Mouse (Mus musculus) erythroblast, embryonic 14.5 days (primary cell): ENCODE results near the gene Grm8. TPM values are rescaled to one million over a fixed set of nuclear protein-coding genes. Genes with fewer than 3 reads are reported as not detected.
A peak's percentile ranks its signal among the peaks of the same experiment; 100 is the strongest.

Source experiments
- H3K27me3 ChIP-seq: 2 replicates; pipeline ENCODE4 v1.6.1; 2012; ENCODE audit warnings: inconsistent platforms; ENCODE audit not compliant: control insufficient read depth
- H3K36me3 ChIP-seq: 2 replicates; pipeline ENCODE4 v1.6.1; 2012; ENCODE audit warnings: mild to moderate bottlenecking, inconsistent platforms; ENCODE audit not compliant: control insufficient read depth
- H3K4me1 ChIP-seq: 2 replicates; pipeline ENCODE4 v1.6.1; 2012; ENCODE audit warnings: inconsistent platforms; ENCODE audit not compliant: control insufficient read depth
- H3K4me3 ChIP-seq: replicated peaks from 2 replicates; pipeline ENCODE3; 2012; ENCODE audit warnings: moderate library complexity, mild to moderate bottlenecking, inconsistent platforms
- H3K9me3 ChIP-seq: 2 replicates; pipeline ENCODE4 v1.6.1; 2012; ENCODE audit warnings: low read length, inconsistent platforms, mixed read lengths; ENCODE audit not compliant: control insufficient read depth
- GATA1 ChIP-seq: IDR thresholded peaks from 2 replicates; pipeline ENCODE4 v1.6.1; 2012; ENCODE audit warnings: low read length, inconsistent platforms, mixed read lengths
- TAL1 ChIP-seq: IDR thresholded peaks from 3 replicates; pipeline ENCODE4 v1.6.1; 2012; ENCODE audit warnings: low read length, inconsistent platforms, mixed read lengths
- polyA plus RNA-seq: library from polyadenylated mRNA; stranded (reverse); fragments of >175 nt; gene quantifications from 2 replicates; pipeline ENCODE4 v1.2.3, GENCODE M21; 2012

Gene Grm8
- polyA plus RNA-seq, 1 experiment, result not detected

- H3K4me3 ChIP-seq, result no peak overlapping the region
- TF ChIP-seq GATA1 (no peak), TAL1 (no peak)
- H3K27me3 ChIP-seq, result no peaks in the 10 kb centered on the region
Observed at GRCm38 (mm10) chr6:27913281-27913680, 221.7 kb downstream of the Grm8 start.

GRCm38 (mm10) chr6:27904358-27904757 is 230.6 kb downstream of the Grm8 start:
- Histone ChIP-seq H3K4me3 (no peak overlapping the region), H3K27me3 (no peaks in the 10 kb centered on the region), H3K4me1 (no peaks in the 10 kb centered on the region), H3K36me3 (no peaks in the 10 kb centered on the region), H3K9me3 (no peaks in the 10 kb centered on the region)
- TF ChIP-seq GATA1 (no peak), TAL1 (no peak)

More at GRCm38 (mm10) chr6:27913281-27913680, 221.7 kb downstream of the Grm8 start:
- H3K4me1 ChIP-seq, result no peaks in the 10 kb centered on the region
- H3K36me3 ChIP-seq, result no peaks in the 10 kb centered on the region
- no peaks in the 10 kb centered on the region for H3K9me3 ChIP-seq

- H3K36me3 ChIP-seq, result no peaks in the 10 kb centered on the region
- no peaks in the 10 kb centered on the region for H3K9me3 ChIP-seq
- H3K27me3 ChIP-seq, result no peaks in the 10 kb centered on the region
- TF ChIP-seq TAL1 (no peak), GATA1 (no peak)
- H3K4me3 ChIP-seq, result no peak overlapping the region
- H3K4me1 ChIP-seq, result no peaks in the 10 kb centered on the region
Observed at GRCm38 (mm10) chr6:27902224-27902623, 232.8 kb downstream of the Grm8 start.

GRCm38 (mm10) chr6:27901396-27901795 is 233.6 kb downstream of the Grm8 start:
- TF ChIP-seq GATA1 (no peak), TAL1 (no peak)
- H3K4me1 ChIP-seq, result no peaks in the 10 kb centered on the region
- H3K4me3 ChIP-seq, result no peak overlapping the region
- H3K9me3 ChIP-seq, result no peaks in the 10 kb centered on the region
- no peaks in the 10 kb centered on the region for H3K36me3 ChIP-seq
- no peaks in the 10 kb centered on the region for H3K27me3 ChIP-seq

GRCm38 (mm10) chr6:27895153-27895552 is 239.8 kb downstream of the Grm8 start:
- no peaks in the 10 kb centered on the region for H3K27me3 ChIP-seq
- no peaks in the 10 kb centered on the region for H3K36me3 ChIP-seq
- peaks cover 6% of the 10 kb centered on the region for H3K4me1 ChIP-seq
- no peaks in the 10 kb centered on the region for H3K9me3 ChIP-seq
- no peak overlapping the region for H3K4me3 ChIP-seq
- no peak for TF ChIP-seq GATA1
- no peak for TF ChIP-seq TAL1

- Histone ChIP-seq H3K36me3 (no peaks in the 10 kb centered on the region), H3K27me3 (no peaks in the 10 kb centered on the region), H3K4me3 (no peak overlapping the region), H3K9me3 (no peaks in the 10 kb centered on the region), H3K4me1 (peaks cover 15% of the 10 kb centered on the region)
- no peak for TF ChIP-seq GATA1
- TF ChIP-seq TAL1, result no peak
Observed at GRCm38 (mm10) chr6:27892886-27893285, 242.1 kb downstream of the Grm8 start.

- Histone ChIP-seq H3K4me1 (peaks cover 18% of the 10 kb centered on the region), H3K36me3 (no peaks in the 10 kb centered on the region), H3K9me3 (no peaks in the 10 kb centered on the region), H3K4me3 (no peak overlapping the region), H3K27me3 (no peaks in the 10 kb centered on the region)
- no peak for TF ChIP-seq GATA1
- no peak for TF ChIP-seq TAL1
Observed at GRCm38 (mm10) chr6:27888391-27888790, 246.6 kb downstream of the Grm8 start.

- Histone ChIP-seq H3K4me1 (peaks cover 18% of the 10 kb centered on the region), H3K36me3 (no peaks in the 10 kb centered on the region), H3K4me3 (no peak overlapping the region), H3K27me3 (no peaks in the 10 kb centered on the region), H3K9me3 (no peaks in the 10 kb centered on the region)
- TF ChIP-seq TAL1 (peak; percentile 69), GATA1 (no peak)
Observed at GRCm38 (mm10) chr6:27887922-27888321, 247.1 kb downstream of the Grm8 start.

GRCm38 (mm10) chr6:27885786-27886185 is 249.2 kb downstream of the Grm8 start:
- H3K4me1 ChIP-seq, result peaks cover 18% of the 10 kb centered on the region
- no peaks in the 10 kb centered on the region for H3K36me3 ChIP-seq
- TF ChIP-seq TAL1 (no peak), GATA1 (no peak)
- no peak overlapping the region for H3K4me3 ChIP-seq
- H3K9me3 ChIP-seq, result no peaks in the 10 kb centered on the region
- no peaks in the 10 kb centered on the region for H3K27me3 ChIP-seq

GRCm38 (mm10) chr6:27849644-27850043 is 285.3 kb downstream of the Grm8 start:
- H3K9me3 ChIP-seq, result no peaks in the 10 kb centered on the region
- H3K4me1 ChIP-seq, result no peaks in the 10 kb centered on the region
- no peak overlapping the region for H3K4me3 ChIP-seq
- no peak for TF ChIP-seq GATA1
- no peak for TF ChIP-seq TAL1
- H3K36me3 ChIP-seq, result no peaks in the 10 kb centered on the region
- H3K27me3 ChIP-seq, result no peaks in the 10 kb centered on the region
